Mouse (Mus musculus) mouse embryonic stem cell (cell line): Measurements from ENCODE around the gene Gipc2.
"Not testable (repeated sequence)": the region's sequence is repeated elsewhere in the genome, so short reads cannot be mapped to it uniquely, and the experiment has no call there.

Experiments used
- in situ Hi-C, 2 experiments: fragments of 300-500 bp; cut with MboI; formaldehyde crosslinking; loops; 1 replicate in 1 of 2; 3 replicates in 1 of 2; pipeline ENCODE4 v1.14.3; 2019 to 2020; ENCODE audit warnings: low sequenced_read_pairs in 2 of 2, low pct_unique_long_range_greater_than_20kb in 1 of 2, mixed read lengths in 1 of 2; ENCODE audit not compliant: unreplicated experiment in 1 of 2

Gene Gipc2

DNA sequence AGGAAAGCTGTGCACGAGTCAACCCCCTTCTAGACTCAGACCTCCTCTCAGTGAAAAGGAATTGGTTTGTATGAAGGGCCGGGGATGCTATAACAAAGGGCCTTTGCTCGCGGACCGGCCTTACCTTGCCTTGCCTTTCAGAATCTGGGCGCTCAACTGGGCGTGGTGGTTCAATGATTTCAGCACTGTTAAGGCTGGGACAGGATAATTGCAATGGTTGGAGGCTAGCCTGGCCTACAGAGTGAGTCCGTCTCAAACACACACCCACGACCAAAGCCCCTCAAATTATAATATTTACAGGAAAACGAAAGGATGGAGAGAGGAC, at the start of gene Gipc2:
Gene Gipc2, minus strand, starts transcription at position 132 of the 325 bp plus-strand sequence.
- in situ Hi-C loops: no loop called here

DNA sequence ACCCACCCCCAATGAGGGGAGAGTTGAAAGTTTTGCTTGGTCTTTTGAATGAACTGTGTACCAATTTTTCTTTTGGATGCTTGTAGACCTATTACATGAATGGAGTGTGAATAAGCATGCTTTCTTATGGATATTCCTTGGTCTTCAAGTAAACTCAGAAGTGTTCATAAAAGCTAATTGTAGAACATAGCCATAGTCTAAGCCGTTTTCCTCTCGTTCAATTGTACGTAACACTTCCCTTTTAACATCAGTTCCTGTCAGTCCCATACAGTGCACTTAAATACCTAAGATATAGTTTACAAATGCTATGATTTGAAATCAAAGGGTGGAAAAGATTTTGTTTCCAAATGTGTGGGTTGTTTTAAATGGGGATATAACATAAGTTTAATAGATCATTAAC, 47.4 kb upstream of the Gipc2 start:
- in situ Hi-C loops: loop anchor here in 1 of 2 experiments (25.0 kb wide), 1 partner anchor 101 kb away; no protein-coding TSS in a partner anchor

DNA sequence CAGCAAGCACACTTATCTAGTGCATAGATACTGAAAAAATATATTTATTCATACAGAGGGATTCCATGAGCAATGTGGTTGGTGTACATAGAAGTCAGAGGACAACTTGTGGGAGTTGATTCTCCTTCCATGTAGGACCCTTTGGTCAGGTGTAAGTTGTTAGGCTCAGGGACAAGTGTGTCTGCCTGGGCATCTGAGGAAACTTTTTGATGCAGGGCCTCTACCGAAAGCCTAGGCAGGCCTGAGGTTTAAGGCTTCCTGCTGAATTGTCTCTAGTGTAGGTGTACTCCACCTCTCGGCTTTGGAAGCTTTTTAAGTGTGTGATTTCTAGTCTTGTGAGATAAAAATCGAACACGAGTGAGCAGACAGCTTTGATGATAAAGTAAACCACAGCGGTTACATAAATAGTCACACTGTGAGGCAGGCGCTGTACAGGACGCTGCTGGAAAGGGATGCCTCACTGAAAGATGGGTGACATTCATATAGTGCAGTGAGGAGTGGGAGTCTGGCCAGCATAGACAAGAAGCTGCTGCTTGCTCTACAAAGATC, 45.8 kb upstream of the Gipc2 start:
- in situ Hi-C loops: loop anchor here in 1 of 2 experiments (25.0 kb wide), 1 partner anchor 100 kb away; no protein-coding TSS in a partner anchor

DNA sequence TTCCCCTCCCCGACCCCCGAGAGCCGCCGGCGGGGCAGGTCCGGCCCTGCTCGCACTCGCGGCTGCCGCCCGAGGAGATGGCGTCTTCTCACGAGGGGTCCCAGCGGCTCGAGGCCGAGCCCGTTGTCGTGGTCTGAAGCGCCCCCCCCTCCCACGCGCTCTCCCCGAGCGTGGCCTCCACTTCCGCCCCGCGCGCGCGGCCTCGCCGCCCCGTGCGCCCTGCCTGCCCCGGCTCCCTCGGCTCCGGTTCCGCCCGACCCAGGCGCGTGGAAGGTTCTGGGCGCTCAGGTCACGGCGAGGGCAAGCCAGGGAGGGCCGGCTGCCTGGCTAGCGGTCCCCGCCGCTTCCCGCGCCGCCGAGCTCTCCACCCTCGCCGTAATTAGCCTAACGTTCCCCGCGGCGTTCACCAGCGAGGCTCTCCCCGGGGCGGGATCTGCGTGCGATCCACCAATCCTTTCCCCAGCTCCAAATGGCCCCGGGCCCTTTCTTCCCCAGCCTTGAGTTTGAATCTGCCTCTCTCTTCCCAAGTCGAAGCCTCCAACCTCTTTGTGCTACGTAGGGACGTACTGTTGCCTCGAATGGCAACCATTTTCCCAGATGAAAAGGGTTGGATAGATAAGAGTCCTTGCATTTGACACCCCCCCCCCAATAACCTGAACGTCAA, 44.8 kb upstream of the Gipc2 start:
- in situ Hi-C loops: loop anchor here in 1 of 2 experiments (25.0 kb wide), 1 partner anchor 99 kb away; no protein-coding TSS in a partner anchor

DNA sequence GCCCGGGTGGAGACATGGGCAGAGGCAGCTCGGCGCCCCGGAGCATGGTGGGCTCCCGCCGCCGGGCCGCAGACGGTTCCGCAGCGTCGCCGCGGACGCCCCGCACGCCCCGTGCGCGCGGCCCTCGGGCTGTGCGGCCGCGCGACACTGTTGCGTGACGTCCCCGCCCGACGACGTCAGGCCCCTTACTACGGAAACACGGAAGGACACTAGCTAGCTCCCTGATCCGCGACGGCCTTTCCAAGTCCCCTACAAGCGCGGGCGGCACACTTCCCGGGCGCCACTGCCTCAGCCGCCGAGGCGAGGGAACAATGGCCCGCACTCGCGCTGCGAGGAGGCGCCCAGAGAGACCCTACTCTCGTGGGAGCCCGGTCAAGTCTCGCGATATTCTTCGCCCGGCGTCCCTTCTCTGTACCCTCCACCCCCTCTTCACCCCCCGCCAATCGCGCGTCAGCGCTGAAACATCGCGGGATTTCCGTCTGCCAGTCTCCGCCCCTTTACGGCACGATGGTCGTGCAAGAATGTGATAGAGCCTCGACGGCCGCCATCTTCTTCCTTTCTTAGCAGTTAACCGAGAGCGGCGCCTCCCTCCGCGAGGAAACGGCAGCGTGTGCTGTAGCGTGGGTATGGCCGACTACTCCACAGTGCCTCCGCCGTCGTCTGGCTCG, 44.1 kb upstream of the Gipc2 start, which contains the start of the genes Dnajb4 and Fubp1:
Gene Dnajb4, minus strand, starts transcription at position 336 of the 668 bp plus-strand sequence.
Gene Fubp1, plus strand, starts transcription at position 456 of the 668 bp plus-strand sequence.
- in situ Hi-C loops: loop anchor here (10.0 to 25.0 kb wide), 2 partner anchors 95 to 98 kb away; no protein-coding TSS in a partner anchor

DNA sequence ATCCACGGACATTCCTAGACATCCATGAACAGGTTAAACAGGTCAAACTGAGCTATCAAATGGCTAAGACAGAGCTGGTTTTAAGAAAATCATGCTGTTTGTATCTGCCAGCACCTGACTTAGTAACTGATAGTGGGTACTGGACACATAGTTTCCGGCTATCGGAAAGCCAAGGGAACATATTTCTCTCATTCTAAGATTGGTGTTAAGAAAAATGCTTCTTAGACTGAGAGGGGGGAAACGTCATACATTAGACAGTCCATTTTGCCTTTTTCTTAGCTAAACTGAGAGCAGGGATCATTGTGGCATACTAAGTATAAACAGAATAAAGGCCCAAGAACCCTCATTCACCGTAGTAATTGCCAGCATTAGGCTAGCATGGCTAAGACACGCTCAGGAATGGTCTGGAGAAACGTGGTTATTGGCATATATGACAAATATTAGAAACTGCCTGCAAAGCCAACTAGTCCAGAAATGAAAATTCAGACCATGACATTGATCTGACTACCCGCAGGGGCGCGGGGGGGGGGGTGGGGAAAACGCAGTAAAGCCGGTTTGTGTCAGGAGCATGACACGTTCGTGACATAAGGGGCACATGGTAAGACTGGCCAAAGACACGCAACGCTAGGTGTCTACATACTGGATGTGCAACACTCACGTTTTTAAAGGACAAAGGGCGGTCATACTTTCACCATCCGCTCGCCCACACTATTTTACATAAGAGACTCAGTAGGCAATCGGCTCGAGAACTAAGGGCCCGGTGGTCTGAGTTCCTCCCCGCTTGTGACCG, 43.3 kb upstream of the Gipc2 start:
- in situ Hi-C loops: loop anchor here (10.0 to 25.0 kb wide), 2 partner anchors 95 to 97 kb away; no protein-coding TSS in a partner anchor

DNA sequence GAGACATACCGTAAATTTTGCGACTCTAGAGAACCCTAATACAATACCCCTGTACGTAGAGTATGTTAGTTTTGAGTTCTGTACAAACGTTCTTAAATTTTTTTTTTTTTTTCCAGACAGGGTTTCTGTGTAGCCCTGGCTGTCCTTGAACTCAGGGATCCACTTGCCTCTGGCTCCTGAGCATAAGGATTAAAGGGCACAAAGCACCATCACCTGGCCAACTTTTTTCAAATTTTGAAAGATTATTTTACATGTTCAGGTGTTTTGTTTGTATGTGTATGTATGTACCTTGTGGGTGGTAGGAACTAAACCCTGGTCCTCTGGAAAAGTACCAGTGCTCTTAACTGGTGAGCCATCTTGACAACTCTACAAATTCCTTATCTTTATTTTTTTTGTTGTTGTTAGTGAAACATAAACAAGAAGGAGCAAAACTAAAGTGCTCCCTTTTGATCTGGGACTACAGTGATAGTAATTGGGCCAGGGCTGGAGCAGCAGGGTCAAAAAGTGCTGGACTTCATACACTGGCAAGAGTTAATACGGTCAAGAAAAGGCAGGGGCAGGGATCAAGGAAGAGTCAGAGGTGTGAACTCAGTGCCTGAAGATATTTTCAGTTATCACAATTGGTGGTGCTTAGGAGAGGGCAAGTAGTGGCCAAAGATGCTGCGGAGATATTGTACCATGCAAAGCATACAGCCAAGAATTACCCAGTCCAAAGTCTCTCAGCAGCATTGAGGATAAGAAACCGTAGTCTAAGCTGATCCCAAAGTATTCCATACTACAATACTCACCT, 42.3 kb upstream of the Gipc2 start:
- in situ Hi-C loops: loop anchor here (10.0 to 25.0 kb wide), 2 partner anchors 93 to 96 kb away; no protein-coding TSS in a partner anchor

DNA sequence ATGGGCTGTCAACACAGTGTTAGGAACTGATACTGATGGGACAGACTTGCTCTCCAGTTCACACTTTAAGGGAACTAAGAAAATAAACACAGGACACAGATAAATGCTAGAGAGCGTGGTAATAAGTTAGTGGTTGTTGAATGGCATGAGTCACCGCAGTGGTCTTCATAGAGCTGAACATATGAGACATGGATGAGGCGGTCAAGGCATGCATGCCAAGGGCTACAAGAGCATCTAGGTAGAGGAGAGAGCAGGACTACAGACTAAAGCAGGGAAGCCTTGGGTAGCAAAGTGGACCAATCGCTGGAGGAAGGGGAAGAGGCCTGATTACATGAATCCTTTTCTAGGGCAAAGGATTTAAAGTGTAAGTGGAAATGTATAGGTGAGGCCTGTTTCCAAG, 41.1 kb upstream of the Gipc2 start:
- in situ Hi-C loops: loop anchor here (10.0 to 25.0 kb wide), 2 partner anchors 92 to 95 kb away; no protein-coding TSS in a partner anchor

DNA sequence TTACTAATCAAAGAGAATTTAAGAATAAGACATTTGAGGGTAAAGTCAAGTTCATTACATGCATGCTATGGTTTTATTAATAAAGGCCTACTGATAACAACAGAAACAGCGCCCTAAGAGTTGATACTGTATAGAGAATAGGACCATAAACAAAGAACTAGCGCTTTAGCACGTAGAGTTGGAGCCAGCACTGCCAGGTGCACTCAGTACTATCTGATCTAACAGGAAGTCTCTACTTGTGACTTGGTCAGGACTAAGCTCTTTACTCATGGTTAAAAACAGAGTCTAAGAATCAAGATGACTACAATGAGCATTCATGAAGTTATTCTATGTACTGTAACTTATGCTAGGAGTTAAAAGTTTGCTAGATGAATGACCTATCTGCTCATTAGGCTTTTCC, 38.5 kb upstream of the Gipc2 start:
- in situ Hi-C loops: loop anchor here (10.0 to 25.0 kb wide), 2 partner anchors 90 to 92 kb away; no protein-coding TSS in a partner anchor

DNA sequence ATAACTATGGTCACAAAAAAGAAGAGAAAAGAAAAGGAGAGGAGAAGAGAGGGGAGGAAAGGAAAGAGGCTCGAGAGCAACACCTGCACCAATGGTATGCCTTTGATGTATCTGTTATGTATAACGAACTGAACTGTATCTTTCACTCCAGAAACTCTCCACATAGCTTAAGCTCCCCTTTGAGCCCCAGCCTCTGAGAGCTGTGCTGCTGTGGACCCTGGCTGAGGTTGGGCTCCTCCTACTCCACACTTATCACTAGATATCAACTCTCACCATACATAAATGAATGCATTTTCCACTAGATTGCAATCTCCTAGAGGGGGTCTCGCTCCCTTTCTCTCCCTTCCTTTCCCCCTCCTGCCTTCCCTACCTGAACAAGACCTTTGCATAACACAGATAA, 38.0 kb upstream of the Gipc2 start:
- in situ Hi-C loops: loop anchor here (10.0 to 25.0 kb wide), 2 partner anchors 89 to 92 kb away; no protein-coding TSS in a partner anchor

DNA sequence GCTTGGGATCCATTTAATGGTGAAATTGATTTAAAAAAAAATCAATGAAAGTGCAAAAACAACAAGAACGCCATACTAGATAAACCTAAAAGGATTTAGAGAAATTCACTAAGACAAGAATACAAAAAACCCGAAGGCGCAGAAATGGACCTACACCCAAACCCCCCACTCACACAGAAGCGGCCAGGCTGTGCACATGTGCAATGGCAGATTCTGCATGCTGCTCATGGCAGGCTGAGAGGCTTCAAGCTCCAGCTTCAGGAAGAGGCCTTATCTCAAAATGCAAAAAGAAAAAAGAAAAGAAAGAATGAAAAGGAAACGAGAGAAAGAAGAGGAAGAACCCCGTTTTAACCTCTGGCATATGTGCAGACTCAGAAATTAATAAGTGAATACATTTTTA, 37.4 kb upstream of the Gipc2 start:
- in situ Hi-C loops: loop anchor here (10.0 to 25.0 kb wide), 2 partner anchors 89 to 91 kb away; no protein-coding TSS in a partner anchor

DNA sequence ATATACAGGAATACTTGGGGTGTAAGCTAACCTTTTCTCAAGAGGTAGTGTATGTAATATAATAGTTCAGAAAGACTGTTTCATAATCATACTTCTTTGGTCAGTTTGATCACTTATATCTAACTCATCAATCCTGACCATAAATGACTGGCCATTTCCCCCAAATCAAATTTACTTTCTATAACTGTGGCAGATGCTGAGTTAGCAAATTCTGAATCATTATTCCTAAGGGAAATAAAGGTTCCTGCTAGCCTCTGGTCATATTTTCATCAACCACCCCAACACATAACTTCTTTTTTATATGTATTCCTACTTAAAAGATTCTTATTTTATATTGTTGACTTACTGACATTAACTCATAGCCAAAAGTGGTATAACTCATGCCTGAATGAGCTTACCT, 36.9 kb upstream of the Gipc2 start:
- in situ Hi-C loops: loop anchor here (10.0 to 25.0 kb wide), 2 partner anchors 88 to 91 kb away; no protein-coding TSS in a partner anchor

DNA sequence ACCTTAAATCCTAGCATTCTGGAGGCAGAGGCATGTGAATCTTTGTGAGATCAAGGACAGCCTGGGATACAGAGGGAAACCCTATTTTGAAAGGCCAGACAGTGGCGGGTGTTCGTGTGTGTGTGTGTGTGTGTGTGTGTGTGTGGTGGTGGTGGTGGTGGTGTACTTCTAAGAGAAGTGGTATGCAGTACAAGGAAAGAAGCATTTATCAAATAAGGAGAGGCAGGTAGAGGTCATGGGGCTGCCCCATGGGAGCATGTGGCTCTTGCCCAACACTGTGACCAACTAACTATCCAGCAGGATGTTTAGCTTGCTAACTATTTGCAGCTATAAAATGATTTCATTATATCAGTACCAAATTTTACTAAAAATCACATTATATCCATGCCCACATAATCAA, 35.6 kb upstream of the Gipc2 start:
- in situ Hi-C loops: loop anchor here (10.0 to 25.0 kb wide), 2 partner anchors 87 to 89 kb away; no protein-coding TSS in a partner anchor

DNA sequence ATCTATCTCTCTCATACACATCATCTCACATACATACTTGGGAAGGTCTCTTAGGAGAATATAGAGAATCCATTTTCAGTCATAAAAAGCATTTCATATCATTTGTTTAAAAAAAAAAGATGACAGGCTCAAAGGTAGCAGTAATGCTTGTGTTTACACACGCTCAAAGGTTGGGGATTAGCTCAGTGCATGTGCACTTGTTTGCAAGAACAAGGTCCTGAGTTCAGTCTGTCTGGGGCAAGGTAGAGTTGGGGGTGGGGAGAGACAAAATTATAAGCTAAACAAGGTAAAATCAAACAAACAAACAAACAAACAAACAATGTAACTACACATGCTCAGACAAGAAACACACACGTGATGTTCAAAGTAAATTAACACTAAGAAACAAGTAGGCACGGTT, 35.2 kb upstream of the Gipc2 start:
- in situ Hi-C loops: loop anchor here (10.0 to 25.0 kb wide), 2 partner anchors 86 to 89 kb away; no protein-coding TSS in a partner anchor

DNA sequence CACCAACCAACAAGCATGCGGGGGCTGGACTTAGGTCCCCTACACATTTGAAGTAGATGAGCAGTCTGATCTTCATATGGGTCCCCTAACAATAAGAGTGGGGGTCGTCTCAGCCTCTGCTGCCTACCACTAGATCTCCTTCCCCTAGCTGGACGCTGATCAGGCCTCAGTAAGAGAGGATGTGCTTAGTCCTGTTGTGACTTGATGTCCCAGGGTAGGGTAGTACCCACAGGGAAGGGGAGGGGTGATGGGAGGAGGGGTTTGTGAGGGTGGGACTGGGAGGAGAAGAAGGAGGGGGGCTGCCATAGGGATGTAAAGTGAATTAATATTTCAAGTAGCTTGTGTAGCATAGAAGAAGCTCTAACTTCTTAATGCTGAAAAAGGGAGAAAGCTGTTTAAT, 33.1 kb upstream of the Gipc2 start:
- in situ Hi-C loops: no loop called here

DNA sequence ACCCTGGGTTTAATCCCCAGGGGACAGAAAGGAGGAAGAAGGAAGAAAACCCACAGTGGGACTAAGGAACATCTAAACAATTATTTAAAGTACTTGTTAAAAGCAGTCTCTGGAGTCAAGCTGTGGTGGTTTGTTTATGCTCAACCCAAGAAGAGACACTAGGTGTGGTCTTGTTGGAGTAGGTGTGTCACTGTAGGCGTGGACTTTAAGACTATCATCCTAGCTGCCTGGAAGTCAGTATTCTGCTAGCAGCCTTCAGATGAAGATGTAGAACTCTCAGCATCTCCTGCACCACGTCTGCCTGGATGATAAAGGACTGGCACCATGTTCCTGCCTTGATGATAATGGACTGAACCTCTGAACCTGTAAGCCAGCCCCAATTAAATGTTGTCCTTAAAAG, 31.2 kb upstream of the Gipc2 start:
- in situ Hi-C loops: not testable (repeated sequence)

DNA sequence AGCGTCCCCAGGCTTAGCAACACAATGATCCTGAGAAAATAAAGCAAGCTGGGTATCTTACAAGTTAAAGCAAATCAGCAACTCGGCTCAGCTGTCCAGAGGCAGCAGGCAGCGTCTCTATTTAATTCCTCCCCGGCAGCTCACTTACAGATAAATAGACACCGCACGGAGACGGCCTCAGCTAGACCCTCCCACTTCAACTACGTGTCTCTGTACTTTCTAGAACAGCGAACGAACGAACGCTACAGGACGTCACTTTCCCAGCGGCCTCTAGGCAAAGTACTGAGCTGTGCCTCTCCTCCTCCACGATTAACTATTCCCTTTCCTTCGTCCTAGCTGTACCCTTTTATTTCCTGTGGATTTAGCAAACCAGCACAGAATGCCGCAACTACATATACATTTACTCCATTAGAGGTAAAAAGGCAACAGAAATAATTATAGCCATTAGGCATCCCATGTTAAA, 27.6 kb upstream of the Gipc2 start:
- in situ Hi-C loops: no loop called here
